Mouse (Mus musculus) kidney, adult 9 months (tissue): ENCODE measurements at regions not wholly inside any gene's neighbourhood (a gene's known extent, or its start where the extent isn't known, plus 50 kb on each side); places are given as distances from the start of the nearest gene placed in this dataset.

Experiments
- DNase-seq: peaks from one replicate; pipeline ENCODE4 v3.0.0; 2022

- DNase-seq = peak; percentile 6
Observed at GRCm38 (mm10) chr1:81950140-81950550, 282.8 kb upstream of the Gm9747 start.

- no peak for DNase-seq
Observed at GRCm38 (mm10) chr1:81950853-81951252, 282.1 kb upstream of the Gm9747 start.

GRCm38 (mm10) chr1:81951493-81952011 is 281.4 kb upstream of the Gm9747 start:
- DNase-seq = no peak

- DNase-seq = no peak
Observed at GRCm38 (mm10) chr1:81952095-81952494, 280.8 kb upstream of the Gm9747 start.

GRCm38 (mm10) chr1:81954507-81954906 is 278.4 kb upstream of the Gm9747 start:
- no peak for DNase-seq

GRCm38 (mm10) chr1:81967062-81967461 is 265.9 kb upstream of the Gm9747 start:
- DNase-seq = no peak

GRCm38 (mm10) chr1:81967746-81968295 is 265.1 kb upstream of the Gm9747 start:
- no peak for DNase-seq

- no peak for DNase-seq
Observed at GRCm38 (mm10) chr1:81972575-81972974, 260.3 kb upstream of the Gm9747 start.

- no peak for DNase-seq
Observed at GRCm38 (mm10) chr1:81973481-81973880, 259.4 kb upstream of the Gm9747 start.

GRCm38 (mm10) chr1:82007943-82008342 is 225.0 kb upstream of the Gm9747 start:
- peak; percentile 31 for DNase-seq

- no peak for DNase-seq
Observed at GRCm38 (mm10) chr1:82008805-82009204, 224.1 kb upstream of the Gm9747 start.

- no peak for DNase-seq
Observed at GRCm38 (mm10) chr1:82010995-82011394, 221.9 kb upstream of the Gm9747 start.

GRCm38 (mm10) chr1:82015341-82015740 is 217.6 kb upstream of the Gm9747 start:
- DNase-seq = peak; percentile 21

- peak; percentile 47 for DNase-seq
Observed at GRCm38 (mm10) chr1:82018701-82019404, 214.1 kb upstream of the Gm9747 start.

GRCm38 (mm10) chr1:82027761-82028160 is 205.2 kb upstream of the Gm9747 start:
- no peak for DNase-seq

- no peak for DNase-seq
Observed at GRCm38 (mm10) chr1:82031130-82031529, 201.8 kb upstream of the Gm9747 start.

GRCm38 (mm10) chr1:82032410-82032809 is 200.5 kb upstream of the Gm9747 start:
- peak; percentile 43 for DNase-seq

GRCm38 (mm10) chr1:82038171-82038570 is 194.7 kb upstream of the Gm9747 start:
- no peak for DNase-seq

GRCm38 (mm10) chr1:82038698-82039097 is 194.2 kb upstream of the Gm9747 start:
- no peak for DNase-seq

- no peak for DNase-seq
Observed at GRCm38 (mm10) chr1:82041286-82042050, 191.4 kb upstream of the Gm9747 start.

GRCm38 (mm10) chr1:82042051-82042432 is 190.9 kb upstream of the Gm9747 start:
- no peak for DNase-seq

GRCm38 (mm10) chr1:82042527-82042926 is 190.4 kb upstream of the Gm9747 start:
- DNase-seq = no peak

GRCm38 (mm10) chr1:82066291-82066690 is 166.6 kb upstream of the Gm9747 start:
- no peak for DNase-seq

- DNase-seq = no peak
Observed at GRCm38 (mm10) chr1:82068571-82068970, 164.3 kb upstream of the Gm9747 start.
